Mouse (Mus musculus): Measurements from ENCODE around the gene Tfcp2.
"Not testable (repeated sequence)": the region's sequence is repeated elsewhere in the genome, so short reads cannot be mapped to it uniquely, and the experiment has no call there.

The Tfcp2 gene

DNA sequence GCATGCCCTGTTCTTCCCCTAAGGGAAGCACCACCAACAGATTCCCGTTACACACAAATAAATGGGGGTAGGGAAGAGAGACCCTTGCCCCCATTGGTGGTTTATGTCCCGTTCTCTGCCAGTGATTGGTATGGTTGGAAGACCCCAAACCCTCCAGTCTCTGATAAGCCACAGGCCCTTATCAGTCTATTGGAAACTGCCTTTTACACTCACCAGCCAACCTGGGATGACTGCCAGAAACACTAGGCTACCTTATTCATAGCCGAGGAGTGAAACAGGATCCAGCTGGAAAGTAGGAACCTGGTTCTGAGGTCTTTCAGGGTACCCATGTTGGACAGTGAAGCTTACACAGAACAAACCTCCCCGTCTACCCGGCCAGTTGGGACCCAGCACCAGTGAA is 4.2 kb upstream of the Tfcp2 start:
- no peak for DNase-seq

- no peak for DNase-seq
Observed at GRCm38 (mm10) chr15:100550280-100550679, 1.5 kb downstream of the Tfcp2 start.

DNA sequence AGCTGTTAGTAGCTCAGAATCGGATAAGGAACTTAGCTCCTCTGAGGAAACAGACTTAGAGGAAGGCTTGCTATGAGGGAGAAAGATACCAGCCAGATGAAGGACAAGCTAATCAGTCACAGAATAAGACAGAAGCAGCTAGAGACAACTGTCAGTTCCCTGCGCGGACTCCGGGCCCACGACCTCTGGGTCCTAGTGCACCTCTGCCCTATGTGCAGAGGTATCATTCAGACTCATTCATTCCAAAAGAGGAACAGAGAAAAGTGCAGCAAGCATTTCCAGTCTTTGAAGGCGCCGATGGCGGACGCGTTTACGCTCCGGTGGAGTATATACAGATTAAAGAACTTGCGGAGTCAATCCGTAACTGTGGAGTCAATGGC is 8.2 kb downstream of the Tfcp2 start:
- DNase-seq = not testable (repeated sequence)

GRCm38 (mm10) chr15:100542876-100543650 is 8.7 kb downstream of the Tfcp2 start:
- DNase-seq = not testable (repeated sequence)

DNA sequence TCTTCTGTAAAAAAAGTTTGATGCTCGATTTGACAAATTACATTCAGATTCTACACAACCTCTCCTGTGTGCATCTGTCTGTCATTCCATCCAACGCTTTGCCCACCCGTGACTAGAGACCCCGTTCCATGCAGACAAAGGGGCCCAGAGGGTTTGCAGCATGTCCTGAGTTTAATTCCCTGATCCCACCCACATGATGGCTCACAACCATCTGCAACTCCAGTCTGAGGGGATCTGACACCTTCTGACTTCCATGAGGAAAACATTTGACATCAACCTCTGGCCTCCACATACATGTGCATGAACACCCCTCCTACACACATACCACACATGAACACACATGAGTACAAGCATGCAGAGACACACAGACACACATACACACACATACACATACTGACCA is 10.4 kb downstream of the Tfcp2 start:
- DNase-seq = no peak

- not testable (repeated sequence) for DNase-seq
Observed at GRCm38 (mm10) chr15:100541001-100541400, 10.8 kb downstream of the Tfcp2 start.

DNA sequence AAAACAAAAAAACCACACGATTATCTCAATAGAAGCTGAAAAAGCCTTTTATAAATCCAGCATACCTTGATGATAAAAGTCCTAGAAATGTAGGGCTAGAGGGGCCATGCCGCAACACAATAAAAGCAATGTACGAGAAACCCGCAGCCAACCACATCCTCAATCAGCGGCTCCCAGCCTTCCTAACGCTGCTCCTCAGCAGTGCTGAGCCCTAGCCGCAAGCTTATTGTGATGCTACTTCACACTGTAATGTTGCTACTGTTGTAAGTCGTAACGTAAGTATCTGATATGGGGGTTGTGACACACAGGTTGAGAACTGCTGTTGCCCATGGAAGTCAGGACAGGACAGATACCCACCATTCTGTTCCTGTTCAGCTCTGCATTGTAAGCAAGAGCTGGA is 12.4 kb downstream of the Tfcp2 start:
- no peak for DNase-seq

- DNase-seq = no peak
Observed at GRCm38 (mm10) chr15:100537913-100538312, 13.9 kb downstream of the Tfcp2 start.

GRCm38 (mm10) chr15:100527900-100528299 is 23.9 kb downstream of the Tfcp2 start:
- DNase-seq = no peak

DNA sequence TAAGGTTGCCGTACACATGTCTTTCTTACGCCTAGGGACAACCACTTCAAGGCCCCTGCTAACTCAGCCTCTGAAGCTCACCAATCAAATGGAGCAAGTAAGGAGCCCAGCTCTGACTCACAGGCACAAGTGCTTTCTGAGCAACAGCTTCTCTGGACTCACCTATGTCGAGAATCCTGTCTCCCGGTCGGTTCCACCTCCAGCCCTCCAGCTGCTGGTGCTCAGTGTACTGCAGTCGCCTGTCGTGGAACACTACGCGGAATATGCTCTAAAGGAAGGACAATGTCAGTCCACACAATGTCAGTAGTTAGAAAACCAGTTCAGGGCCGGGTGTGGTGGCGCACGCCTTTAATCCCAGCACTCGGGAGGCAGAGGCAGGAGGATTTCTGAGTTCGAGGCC is 26.4 kb downstream of the Tfcp2 start:
- DNase-seq = no peak

DNA sequence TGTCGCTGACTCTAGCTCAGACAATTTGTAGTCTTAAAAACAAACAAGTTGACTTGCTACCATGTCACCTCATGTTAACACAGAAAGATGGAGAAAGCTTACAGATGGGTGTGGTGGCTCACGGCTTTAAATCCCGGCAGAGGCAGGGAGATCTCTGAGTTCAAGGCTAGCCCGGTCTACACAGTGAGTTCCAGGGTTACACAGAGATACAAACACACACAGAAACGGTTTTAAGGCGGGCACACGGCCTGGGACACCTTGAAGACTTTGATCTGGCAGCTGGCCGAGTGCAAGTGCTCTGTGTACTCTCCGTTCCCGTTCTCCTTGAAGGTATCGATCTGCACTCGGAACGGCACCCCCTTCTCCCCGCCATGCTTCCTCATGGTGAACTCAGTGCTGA is 31.5 kb downstream of the Tfcp2 start:
- DNase-seq = no peak

- DNase-seq = no peak
Observed at GRCm38 (mm10) chr15:100515121-100515520, 36.7 kb downstream of the Tfcp2 start.

- no peak for DNase-seq
Observed at GRCm38 (mm10) chr15:100513387-100513786, 38.4 kb downstream of the Tfcp2 start.

DNA sequence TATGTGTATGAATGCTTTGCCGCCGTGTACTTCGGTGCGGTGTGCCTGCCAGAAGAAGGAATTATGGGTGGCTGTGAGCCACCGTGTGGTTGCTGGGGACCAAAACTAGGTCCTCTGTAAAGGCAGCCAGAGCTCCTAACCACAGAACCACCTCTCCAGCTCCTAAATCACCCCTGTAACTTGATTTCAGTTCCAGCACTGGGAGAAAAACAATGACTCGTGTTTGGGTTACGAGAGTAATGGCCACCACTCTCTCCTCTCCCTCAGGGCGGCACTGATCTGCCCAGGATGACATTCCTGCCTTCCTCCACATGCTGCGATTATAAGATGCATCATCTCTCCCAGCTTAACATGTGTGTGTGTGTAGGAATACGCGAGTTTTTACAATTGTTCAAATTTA is 41.7 kb downstream of the Tfcp2 start:
- DNase-seq = no peak

GRCm38 (mm10) chr15:100508454-100509167 is 43.2 kb downstream of the Tfcp2 start:
- no peak for DNase-seq

DNA sequence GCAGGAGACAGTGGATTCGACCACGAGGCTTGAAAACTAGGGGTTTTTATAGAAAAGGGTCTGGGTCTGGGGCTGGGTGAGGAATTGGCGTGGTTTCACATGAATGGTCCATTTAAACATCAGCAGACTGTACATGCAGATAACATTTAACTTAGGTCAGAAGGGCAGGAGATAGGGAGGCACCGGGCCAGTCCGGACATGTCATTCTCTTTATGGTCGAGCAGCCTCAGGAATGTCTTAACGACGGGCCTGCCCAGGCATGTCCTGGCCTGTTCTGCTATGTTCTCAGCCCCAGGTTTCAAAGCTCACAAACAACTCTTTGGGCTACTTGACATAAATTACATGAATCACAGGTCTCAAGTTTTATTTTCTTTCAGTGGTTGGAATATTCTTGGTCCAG is 52.3 kb downstream of the Tfcp2 start:
- not testable (repeated sequence) for DNase-seq

DNA sequence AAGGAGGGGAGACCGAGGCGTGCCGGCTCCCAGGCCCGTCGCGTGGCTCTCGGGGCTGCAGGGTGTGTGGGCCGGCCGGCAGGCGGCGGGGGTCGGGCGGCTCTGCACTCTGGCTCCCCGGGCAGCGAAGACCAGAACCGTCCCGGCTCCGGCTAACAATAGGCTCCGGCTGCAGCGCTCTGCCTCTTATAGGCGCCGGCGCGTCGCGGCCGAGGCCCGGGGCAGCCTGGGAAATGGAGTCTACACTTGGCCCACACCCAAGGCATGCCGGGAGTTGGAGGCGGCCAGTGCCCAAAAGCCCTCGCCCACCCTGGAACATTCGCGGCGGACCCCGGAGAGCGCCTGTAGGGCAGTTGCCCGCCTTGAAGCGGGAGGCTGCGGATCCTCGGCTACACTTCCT is 56.7 kb downstream of the Tfcp2 start, which contains the start of gene Csrnp2:
Gene Csrnp2, minus strand, starts transcription at position 387 of the 400 bp plus-strand sequence.
- DNase-seq = peak; percentile 94

- DNase-seq = peak; percentile 51
Observed at GRCm38 (mm10) chr15:100494647-100495046, 57.2 kb downstream of the Tfcp2 start.

GRCm38 (mm10) chr15:100491966-100492365 is 59.8 kb downstream of the Tfcp2 start:
- no peak for DNase-seq

- DNase-seq = no peak
Observed at GRCm38 (mm10) chr15:100489263-100489662, 62.5 kb downstream of the Tfcp2 start.

DNA sequence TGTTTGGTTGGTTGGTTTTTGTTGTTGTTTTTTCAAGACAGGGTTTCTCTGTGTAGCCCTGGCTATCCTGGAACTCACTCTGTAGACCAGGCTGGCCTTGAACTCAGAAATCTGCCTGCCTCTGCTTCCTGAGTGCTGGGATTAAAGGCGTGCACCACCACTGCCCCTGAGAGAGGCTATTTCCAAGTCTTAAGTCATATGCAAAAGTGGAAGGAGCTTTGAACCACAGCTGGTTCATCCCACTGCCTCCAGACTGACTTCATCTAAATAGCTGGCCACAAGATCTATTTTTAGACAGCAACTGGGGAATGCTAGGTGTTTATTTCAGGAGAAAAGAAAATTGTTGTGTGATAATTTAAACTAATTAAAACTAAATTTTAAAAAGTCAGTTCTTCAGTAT is 63.5 kb downstream of the Tfcp2 start:
- DNase-seq = not testable (repeated sequence)

- DNase-seq = no peak
Observed at GRCm38 (mm10) chr15:100487050-100487449, 64.8 kb downstream of the Tfcp2 start.

DNA sequence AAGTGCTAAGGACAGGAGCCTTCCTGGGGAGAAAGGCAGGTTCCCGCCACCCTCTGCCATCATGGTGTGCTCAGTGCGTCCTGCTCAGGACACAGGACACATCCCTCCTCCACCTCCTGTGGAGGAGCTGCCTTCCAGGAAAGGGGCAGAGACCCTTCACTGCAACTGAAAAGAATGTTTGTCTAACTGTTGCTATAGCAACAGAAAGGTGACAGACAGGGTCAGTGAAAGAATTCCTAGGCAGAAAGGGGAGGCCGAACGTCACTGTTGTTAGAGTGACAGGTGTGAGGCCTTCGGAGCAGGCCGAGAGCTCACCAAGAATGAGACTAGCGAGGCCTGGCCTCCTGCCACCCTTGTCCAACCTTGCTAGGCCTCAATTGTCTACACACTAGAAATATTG is 65.4 kb downstream of the Tfcp2 start:
- no peak for DNase-seq

DNA sequence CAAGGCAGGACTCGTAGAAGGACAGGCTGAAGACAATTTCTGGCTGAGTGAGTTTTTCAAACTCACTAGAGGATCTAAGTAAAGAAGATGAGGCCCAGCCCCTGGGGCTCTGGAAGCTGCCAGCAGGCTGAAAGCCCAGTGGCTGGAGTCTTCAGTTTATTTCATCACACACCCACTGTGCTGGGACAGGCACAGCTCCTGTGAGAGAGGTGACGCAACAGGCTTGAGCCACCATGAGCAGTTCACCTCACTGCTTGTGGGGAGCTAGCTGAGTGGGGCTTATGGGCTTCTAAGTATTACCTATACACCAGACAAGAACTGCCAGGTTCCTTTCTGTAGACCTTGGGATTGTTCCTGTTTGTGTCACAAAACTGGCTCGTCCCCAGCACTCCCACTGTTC is 66.2 kb downstream of the Tfcp2 start:
- no peak for DNase-seq

All from right cerebral cortex, adult 18-20 months (tissue).